Mouse (Mus musculus): Measurements from ENCODE around the gene Parp2.

DNA sequence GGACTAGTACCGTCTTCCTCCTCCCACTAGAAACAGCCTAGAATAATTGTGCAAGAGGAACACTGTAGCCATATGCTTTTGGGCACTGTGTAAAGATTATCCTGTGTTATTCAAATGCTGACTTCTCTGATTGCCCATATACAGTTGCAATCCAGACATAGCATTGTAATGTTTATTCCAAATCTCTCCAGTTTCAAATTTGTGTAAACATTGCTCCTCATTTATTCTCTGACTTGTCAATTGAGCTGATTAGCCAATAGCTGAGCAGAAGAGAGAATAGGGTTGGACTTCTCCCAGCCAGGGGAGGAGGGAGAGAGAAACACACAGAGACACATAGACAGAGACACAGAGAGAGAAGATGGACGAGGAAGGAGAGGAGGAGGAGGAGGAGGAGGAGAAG is 26.8 kb downstream of the Parp2 start:
- no peak for TF ChIP-seq CTCF (IDR thresholded peaks at IDR 0.05; ENCODE audit: low read depth)
- TF ChIP-seq EP300 (IDR thresholded peaks at IDR 0.05; ENCODE audit: low read depth) = no peak

Data from liver, postnatal 0 days (tissue).